Mouse (Mus musculus) MN1 (cell line): ENCODE measurements around the gene Igsf9.
A peak's percentile ranks its signal among the peaks of the same experiment; 100 is the strongest.

Experiments used
- DNase-seq: peaks from one replicate; pipeline ENCODE4 v3.0.0-alpha.2; 2016; ENCODE audit warnings: low spot score

The Igsf9 gene

DNA sequence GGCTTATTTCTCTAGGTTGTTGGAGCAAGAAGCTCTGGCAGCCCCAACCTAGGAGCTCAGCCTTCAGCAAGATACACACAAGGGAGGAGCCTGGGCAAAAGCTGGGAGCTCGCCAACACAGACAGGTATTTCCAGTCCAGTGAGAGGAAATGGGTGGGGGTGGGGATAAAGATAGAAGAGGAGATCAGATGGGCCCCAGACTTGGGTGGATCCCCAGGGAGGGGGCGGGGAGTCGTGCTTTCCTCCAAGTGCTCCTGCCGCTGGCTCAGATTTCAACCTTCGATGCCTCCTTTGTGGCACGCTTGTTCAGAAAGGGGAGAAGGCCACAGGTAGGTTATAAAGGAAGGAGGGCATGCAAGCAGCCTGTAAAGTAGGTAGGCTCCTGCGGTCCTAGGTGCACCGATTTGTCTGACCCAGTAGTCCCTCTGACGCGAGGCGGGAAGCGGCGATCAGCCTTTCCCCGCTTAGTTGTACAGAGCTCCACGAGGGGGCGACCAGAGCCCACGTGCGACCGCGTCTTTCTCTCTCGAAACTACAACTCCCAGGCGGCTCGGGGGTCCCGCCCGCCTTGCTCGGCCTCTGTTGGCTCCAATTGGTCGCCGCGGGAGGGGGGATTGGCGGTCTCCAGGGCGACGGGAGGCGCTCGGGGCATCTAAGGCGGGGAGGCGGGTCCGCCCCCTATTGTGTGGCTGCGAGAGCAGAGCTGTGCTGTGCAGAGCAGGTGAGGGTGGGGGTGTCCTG is at the start of gene Igsf9:
Gene Igsf9 (plus strand): TSS at position 249 of the 741 bp plus-strand sequence.
- peak; percentile 96 for DNase-seq

GRCm38 (mm10) chr1:172431836-172432586 is 49.6 kb upstream of the Igsf9 start:
- no peak for DNase-seq

- DNase-seq, result no peak
These were observed 49.0 kb upstream of the Igsf9 start for GRCm38 (mm10) chr1:172432587-172432955.

DNA sequence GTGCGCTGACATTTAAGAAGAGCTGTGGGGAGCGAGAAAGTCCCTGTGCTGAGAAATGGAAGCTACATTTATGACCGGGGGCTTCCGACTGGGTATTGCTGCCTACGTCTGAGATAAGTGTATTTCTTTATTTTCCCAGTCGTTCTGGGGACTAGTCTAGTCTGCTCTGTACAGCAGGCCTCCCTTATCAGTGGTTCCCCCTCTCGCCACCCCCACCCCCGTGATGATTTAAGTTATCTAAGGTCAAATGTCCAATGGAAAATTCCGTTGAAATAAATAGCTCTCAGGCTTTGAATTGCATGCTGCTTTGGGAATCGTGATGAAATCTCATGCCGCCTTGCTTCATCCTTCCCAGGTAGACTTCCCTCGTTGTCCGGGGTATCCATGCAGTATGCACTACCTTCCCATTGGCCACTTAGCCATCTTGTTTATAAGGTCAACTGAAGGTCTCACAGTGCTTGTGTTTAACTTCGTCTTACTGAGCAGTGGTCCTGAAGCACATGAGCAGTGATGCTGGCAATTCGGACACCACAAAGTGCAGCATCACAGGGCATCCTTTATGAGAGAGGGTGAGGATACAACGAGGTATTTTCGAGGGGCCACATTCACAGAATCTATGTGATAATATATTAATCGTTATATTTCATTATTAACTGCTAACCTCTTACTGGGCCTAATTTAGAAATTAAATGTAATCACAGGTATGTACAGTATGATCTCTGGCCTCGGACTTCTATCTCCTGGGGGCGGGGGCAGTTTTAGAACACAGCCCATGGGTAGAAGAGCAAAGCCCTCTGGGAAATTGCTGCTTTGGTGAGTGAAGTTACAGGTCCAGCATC is 48.4 kb upstream of the Igsf9 start:
- no peak for DNase-seq

DNA sequence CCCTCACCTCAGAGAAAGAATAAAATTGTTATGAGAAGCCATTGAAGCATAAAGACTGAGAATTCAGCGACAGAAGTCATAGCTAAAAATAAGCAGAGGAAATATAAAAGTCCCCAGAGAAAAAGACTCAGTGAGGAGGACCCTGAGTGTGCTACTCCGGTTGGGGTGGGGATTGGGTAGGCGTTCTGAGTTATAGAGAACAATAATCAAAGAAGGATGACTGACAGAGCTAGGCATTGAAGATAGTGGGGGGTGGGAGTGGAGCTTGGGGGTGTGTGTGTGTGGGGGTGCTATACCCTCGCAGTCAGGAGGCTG is 47.8 kb upstream of the Igsf9 start:
- no peak for DNase-seq

DNA sequence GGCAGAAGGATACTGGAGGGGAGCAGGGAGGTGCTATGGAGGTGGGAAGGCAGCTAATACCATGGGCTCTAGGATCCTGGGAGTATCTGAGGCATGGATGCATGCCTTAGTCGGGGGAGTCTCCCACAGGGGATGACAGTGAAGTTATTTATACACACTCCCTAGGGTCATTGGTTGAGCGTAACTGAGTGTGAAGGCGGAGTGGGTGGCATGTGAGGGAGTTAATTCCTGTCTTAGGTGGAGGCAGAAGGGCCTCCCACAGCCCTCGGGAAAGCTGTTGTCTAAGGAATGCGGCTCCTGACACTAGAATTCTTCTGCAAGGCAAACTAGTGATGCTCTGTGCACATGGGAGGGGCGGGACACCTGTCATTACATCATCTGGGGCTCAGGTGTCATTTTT is 44.8 kb upstream of the Igsf9 start:
- no peak for DNase-seq

DNA sequence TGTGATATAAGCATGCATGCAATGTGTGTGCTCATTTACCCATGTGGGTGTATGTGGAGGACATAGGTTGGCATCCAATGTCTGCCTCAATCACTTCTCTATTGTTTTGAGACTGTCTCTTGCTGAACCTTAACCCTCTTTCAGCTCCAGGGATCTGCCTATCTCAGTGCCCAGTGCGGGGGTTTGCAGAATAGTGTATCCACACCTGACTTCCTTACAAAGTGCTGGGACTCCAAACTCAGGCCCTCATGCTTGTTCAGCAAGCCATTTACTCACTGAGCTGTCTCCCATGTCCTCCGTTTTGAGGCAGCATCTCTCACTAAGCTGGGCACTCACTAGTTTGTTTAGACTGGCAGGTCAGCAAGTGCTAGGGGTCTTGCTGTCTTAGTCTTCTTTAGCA is 43.0 kb upstream of the Igsf9 start:
- DNase-seq, result no peak

- DNase-seq, result no peak
These were observed 41.1 kb upstream of the Igsf9 start for GRCm38 (mm10) chr1:172440521-172440920.

- no peak for DNase-seq
These were observed 39.6 kb upstream of the Igsf9 start for GRCm38 (mm10) chr1:172441935-172442445.

GRCm38 (mm10) chr1:172450226-172450625 is 31.4 kb upstream of the Igsf9 start:
- no peak for DNase-seq

- DNase-seq, result no peak
These were observed 30.6 kb upstream of the Igsf9 start for GRCm38 (mm10) chr1:172450848-172451470.

DNA sequence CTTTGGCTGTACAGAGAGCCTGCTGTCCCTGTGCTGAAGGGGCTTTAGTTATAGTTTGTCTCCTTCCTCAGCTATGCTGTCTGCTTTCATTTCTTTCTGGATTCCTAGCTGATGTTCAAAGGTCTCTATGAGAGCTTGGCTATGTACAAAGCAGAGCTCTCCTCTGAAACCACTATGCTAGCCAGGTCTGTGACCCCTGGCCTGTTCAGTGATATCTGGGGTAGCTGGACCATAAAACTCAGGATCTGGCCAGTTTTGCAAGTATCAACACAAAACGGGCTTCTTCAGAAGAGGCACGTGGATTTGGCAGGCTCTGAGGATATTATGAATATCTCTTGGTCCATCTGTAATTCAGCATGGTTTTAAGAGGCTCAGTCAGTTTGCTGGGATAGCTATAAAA is 28.7 kb upstream of the Igsf9 start:
- no peak for DNase-seq

- DNase-seq, result no peak
These were observed 27.8 kb upstream of the Igsf9 start for GRCm38 (mm10) chr1:172453810-172454209.

GRCm38 (mm10) chr1:172455416-172455815 is 26.2 kb upstream of the Igsf9 start:
- no peak for DNase-seq

DNA sequence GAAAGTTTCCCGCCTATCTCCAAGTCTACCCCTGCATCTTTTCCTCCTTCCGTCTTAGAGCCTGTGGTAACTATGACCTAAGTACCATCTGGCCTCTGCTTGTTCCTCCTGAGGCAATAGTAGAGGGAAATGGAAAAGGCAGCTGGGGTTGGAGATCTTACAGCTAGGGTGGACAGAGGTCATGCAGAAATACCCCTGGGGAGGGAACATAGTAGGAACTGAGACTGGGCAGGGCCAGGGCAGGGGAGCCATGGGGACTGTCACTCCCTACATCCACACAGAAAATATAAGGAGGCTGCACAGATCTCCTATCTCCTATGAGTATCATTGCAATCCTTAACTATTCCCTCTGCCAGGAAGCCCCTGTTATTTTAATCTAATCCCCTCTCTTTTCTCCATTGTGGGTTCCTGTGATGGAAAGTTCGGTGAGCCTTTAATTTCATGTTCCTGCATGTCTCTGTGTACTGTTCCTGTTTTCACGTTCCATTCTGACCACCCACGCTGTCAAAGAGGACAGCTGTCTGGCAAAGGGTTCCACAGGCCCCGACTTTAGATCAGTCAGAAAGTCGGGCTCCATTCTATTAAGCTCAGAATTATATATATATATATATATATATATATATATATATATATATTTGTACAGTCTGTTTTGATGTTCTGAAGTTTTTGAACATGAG is 25.4 kb upstream of the Igsf9 start:
- no peak for DNase-seq

DNA sequence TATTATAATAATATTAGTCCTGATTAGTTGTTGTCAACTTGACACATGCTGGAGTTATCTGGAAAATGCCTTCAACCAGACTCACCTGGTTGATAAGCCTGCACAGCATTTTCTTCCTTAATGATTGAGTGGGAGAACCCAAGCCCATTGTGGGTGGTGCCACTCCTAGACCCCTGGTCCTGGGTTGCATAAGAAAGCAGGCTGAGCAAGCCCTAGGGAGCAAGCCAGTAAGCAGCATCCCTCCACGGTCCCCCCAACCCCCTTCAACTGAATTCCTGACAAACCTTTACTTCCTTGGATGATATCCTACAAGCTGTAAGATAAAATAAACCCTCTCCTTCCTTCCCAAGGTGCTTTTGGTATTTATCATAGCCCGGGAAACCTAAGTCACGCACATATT is 24.4 kb upstream of the Igsf9 start:
- DNase-seq, result no peak

- DNase-seq, result no peak
These were observed 23.5 kb upstream of the Igsf9 start for GRCm38 (mm10) chr1:172458041-172458440.

DNA sequence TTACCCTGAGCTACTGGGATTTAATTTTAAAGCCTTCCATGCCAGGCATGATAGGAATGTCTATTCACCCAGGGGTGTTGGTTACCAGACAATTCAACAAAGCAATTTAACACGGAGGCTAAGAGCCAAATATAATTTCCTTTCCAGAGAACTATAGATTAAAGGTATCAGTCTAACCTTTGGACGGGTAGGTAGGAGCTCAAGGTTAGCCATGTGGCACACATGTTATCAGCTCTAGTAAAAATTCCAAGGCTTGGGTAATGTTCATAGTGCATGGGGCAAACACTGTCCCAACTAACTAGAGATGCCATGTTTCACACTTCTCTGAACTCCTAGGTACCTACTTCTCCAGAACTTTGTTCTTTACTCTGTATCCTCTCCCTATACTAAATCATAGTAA is 20.0 kb upstream of the Igsf9 start:
- DNase-seq, result no peak

DNA sequence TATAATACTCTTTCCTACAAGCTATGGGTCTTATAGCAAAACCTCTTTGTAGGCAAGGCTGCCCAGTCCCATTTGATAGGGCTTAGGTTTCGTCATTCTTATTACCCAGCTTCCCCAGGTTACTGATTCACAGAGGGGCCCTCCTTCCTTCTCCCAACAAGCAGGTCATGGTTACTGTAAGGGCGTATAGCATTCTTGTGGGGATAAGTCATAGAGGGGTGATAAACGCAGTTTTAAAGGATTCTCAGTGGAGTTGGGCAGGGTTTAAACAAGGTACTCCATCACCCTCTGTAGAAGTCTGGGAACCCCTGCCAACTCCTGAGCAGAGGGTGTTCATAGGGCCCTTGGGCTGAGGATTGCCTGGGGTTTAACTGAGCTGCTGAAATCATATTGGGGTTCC is 19.1 kb upstream of the Igsf9 start:
- no peak for DNase-seq

DNA sequence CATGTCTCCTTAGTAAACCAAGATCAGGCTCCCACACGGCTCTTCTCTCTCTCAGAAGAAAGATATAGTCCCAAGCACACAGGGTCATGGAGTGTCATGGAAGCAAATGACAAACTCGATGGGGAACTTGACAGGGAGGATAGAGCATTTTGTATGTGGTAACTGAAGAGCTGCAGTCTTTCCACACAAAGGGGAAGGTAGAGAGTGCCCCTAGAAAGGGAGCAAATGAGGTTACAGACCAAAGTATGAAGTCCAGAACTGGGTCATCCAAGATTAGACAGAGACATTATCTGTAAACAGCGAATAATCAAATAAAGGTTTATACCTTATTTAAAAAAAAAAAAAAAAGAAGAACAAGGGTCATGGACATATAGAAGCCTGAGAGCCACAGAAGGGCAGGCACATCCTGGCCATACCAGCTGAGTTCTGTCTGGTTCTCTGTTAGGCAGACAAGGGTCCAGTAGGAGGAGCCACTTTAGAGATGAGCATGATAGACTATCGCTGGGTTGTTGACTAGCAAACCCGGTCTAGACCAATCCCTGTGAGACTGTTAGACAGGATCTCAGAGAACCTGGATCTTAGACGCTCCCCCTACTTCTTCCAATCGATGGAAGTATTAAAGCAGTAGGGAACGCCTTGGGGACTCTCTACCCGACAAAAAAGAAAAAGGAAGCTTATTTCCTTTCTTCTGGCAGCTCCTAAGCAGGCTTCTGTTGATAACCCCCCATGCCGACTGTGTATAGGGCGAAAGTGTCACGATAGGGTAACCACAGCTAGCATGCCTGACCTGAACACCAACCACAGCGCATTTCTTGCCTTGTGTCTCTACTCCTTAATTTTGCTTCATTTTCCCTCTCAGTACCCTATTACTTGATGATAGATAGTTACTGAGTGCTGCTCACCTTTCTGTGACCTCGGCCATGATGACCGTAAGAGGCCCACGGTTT is 17.9 kb upstream of the Igsf9 start:
- DNase-seq, result no peak
